Mouse (Mus musculus) bone marrow macrophage, adult 2 months (primary cell): Measurements from ENCODE around the gene Hkdc1. TPM values are rescaled to one million over a fixed set of nuclear protein-coding genes. Genes with fewer than 3 reads are reported as not detected.

ENCODE experiments used
- H3K27ac ChIP-seq: 2 replicates; pipeline ENCODE4 v1.5.1; 2012; ENCODE audit warnings: low read depth, low read length; ENCODE audit not compliant: insufficient read depth
- H3K4me1 ChIP-seq: 2 replicates; pipeline ENCODE4 v1.6.1; 2012; ENCODE audit warnings: low read length; ENCODE audit not compliant: control insufficient read depth, insufficient read depth
- H3K4me3 ChIP-seq: 2 replicates; pipeline ENCODE4 v1.5.1; 2012; ENCODE audit warnings: mild to moderate bottlenecking, low read length, moderate library complexity; ENCODE audit not compliant: insufficient read depth
- CTCF ChIP-seq: IDR thresholded peaks from 2 replicates; pipeline ENCODE4 v1.5.1; 2012; ENCODE audit warnings: low read depth, mild to moderate bottlenecking, low read length, moderate library complexity
- POLR2A ChIP-seq: IDR thresholded peaks from 2 replicates; pipeline ENCODE4 v1.6.1; 2012; ENCODE audit warnings: mild to moderate bottlenecking, low read depth, low read length, borderline replicate concordance
- polyA plus RNA-seq: library from polyadenylated mRNA; stranded (reverse); fragments of >200 nt; gene quantifications from 2 replicates; pipeline ENCODE4 v1.2.4, GENCODE M21; 2012; ENCODE audit not compliant: missing spikeins, insufficient read depth, insufficient read length

Gene Hkdc1
- polyA plus RNA-seq, 1 experiment = not detected

GRCm38 (mm10) chr10:62420399-62420798 is 1.9 kb downstream of the Hkdc1 start:
- H3K4me1 ChIP-seq = no peaks in the 10 kb centered on the region
- H3K4me3 ChIP-seq = no peak overlapping the region
- H3K27ac ChIP-seq = no peak overlapping the region
- TF ChIP-seq POLR2A (no peak), CTCF (no peak)

- Histone ChIP-seq H3K4me1 (no peaks in the 10 kb centered on the region), H3K4me3 (no peak overlapping the region), H3K27ac (no peak overlapping the region)
- no peak for TF ChIP-seq CTCF
- TF ChIP-seq POLR2A = no peak
Observed at GRCm38 (mm10) chr10:62419422-62419821, 2.9 kb downstream of the Hkdc1 start.

- no peak for TF ChIP-seq CTCF
- no peak for TF ChIP-seq POLR2A
- no peaks in the 10 kb centered on the region for H3K4me1 ChIP-seq
- no peak overlapping the region for H3K4me3 ChIP-seq
- no peak overlapping the region for H3K27ac ChIP-seq
Observed at GRCm38 (mm10) chr10:62418831-62419356, 3.4 kb downstream of the Hkdc1 start.

GRCm38 (mm10) chr10:62413606-62413982 is 8.7 kb downstream of the Hkdc1 start:
- Histone ChIP-seq H3K4me3 (no peak overlapping the region), H3K4me1 (no peaks in the 10 kb centered on the region), H3K27ac (no peak overlapping the region)
- TF ChIP-seq CTCF (no peak), POLR2A (no peak)

GRCm38 (mm10) chr10:62412906-62413605 is 9.2 kb downstream of the Hkdc1 start:
- H3K4me1 ChIP-seq = no peaks in the 10 kb centered on the region
- no peak overlapping the region for H3K4me3 ChIP-seq
- TF ChIP-seq CTCF (no peak), POLR2A (no peak)
- H3K27ac ChIP-seq = no peak overlapping the region

GRCm38 (mm10) chr10:62411431-62412410 is 10.6 kb downstream of the Hkdc1 start:
- no peak for TF ChIP-seq CTCF
- no peak for TF ChIP-seq POLR2A
- Histone ChIP-seq H3K4me3 (no peak overlapping the region), H3K4me1 (no peaks in the 10 kb centered on the region)

GRCm38 (mm10) chr10:62410943-62411342 is 11.3 kb downstream of the Hkdc1 start:
- H3K4me1 ChIP-seq = no peaks in the 10 kb centered on the region
- TF ChIP-seq CTCF = peak; percentile 67
- TF ChIP-seq POLR2A = no peak
- H3K27ac ChIP-seq = no peak overlapping the region
- no peak overlapping the region for H3K4me3 ChIP-seq

More at GRCm38 (mm10) chr10:62411431-62412410, 10.6 kb downstream of the Hkdc1 start:
- H3K27ac ChIP-seq = no peak overlapping the region

- H3K4me3 ChIP-seq = no peak overlapping the region
- no peaks in the 10 kb centered on the region for H3K4me1 ChIP-seq
- TF ChIP-seq POLR2A = no peak
- TF ChIP-seq CTCF = no peak
- no peak overlapping the region for H3K27ac ChIP-seq
Observed at GRCm38 (mm10) chr10:62404901-62405300, 17.4 kb downstream of the Hkdc1 start.

- no peak overlapping the region for H3K27ac ChIP-seq
- H3K4me1 ChIP-seq = no peaks in the 10 kb centered on the region
- H3K4me3 ChIP-seq = no peak overlapping the region
- TF ChIP-seq POLR2A (no peak), CTCF (no peak)
Observed at GRCm38 (mm10) chr10:62401641-62402111, 20.6 kb downstream of the Hkdc1 start.
